Mouse (Mus musculus) MEL (cell line): ENCODE measurements around the gene Vps52. TPM values are rescaled to one million over a fixed set of nuclear protein-coding genes. Genes with fewer than 3 reads are reported as not detected.

Experiments used
- DNase-seq: peaks from one replicate; pipeline ENCODE4 v3.0.0; 2011; ENCODE audit warnings: low read depth, low spot score
- H3K27ac ChIP-seq: 2 replicates; pipeline ENCODE4 v1.5.1; 2012; ENCODE audit warnings: low read depth, mild to moderate bottlenecking, control low read depth, low read length, moderate library complexity; ENCODE audit not compliant: control insufficient read depth
- H3K27me3 ChIP-seq, 2 experiments: fragments of 150-350 bp in 1 of 2; sonication (generic) in 1 of 2; 2 replicates each; pipeline ENCODE4 v1.6.1; 2012; ENCODE audit warnings: low read length in 2 of 2, mild to moderate bottlenecking in 2 of 2, improper control_type of control experiment in 1 of 2, moderate library complexity in 1 of 2; ENCODE audit not compliant: insufficient read depth in 2 of 2, control insufficient read depth in 1 of 2
- H3K36me3 ChIP-seq, 2 experiments: 2 replicates each; pipeline ENCODE4 v1.6.1; 2012 to 2014; ENCODE audit warnings: low read length in 2 of 2, improper control_type of control experiment in 1 of 2, inconsistent platforms in 1 of 2, mild to moderate bottlenecking in 1 of 2; ENCODE audit not compliant: insufficient read depth in 2 of 2, control insufficient read depth in 1 of 2
- H3K4me1 ChIP-seq, 2 experiments: fragments of 150-350 bp in 1 of 2; sonication (generic) in 1 of 2; 2 replicates each; pipeline ENCODE4 v1.6.1; 2012; ENCODE audit warnings: low read length in 2 of 2, improper control_type of control experiment in 1 of 2, mild to moderate bottlenecking in 1 of 2; ENCODE audit not compliant: insufficient read depth in 2 of 2, control insufficient read depth in 1 of 2
- H3K4me3 ChIP-seq, 2 experiments: fragments of 150-350 bp in 1 of 2; sonication (generic) in 1 of 2; 2 replicates each; pipeline ENCODE4 v1.5.1; 2012; ENCODE audit warnings: low read depth in 2 of 2, low read length in 2 of 2, mild to moderate bottlenecking in 2 of 2, moderate library complexity in 2 of 2, control low read depth in 1 of 2, improper control_type of control experiment in 1 of 2; ENCODE audit not compliant: control insufficient read depth in 1 of 2, insufficient read depth in 1 of 2
- H3K79me2 ChIP-seq: 2 replicates; pipeline ENCODE4 v1.6.1; 2012; ENCODE audit warnings: mild to moderate bottlenecking, low read length, moderate library complexity; ENCODE audit not compliant: control insufficient read depth, poor library complexity, insufficient read depth
- H3K9ac ChIP-seq: 2 replicates; pipeline ENCODE4 v1.6.1; 2012; ENCODE audit warnings: low read depth, mild to moderate bottlenecking, control low read depth, low read length, moderate library complexity; ENCODE audit not compliant: control insufficient read depth, poor library complexity, severe bottlenecking
- H3K9me3 ChIP-seq: fragments of 150-350 bp; sonication (generic); replicated peaks from 2 replicates; pipeline ENCODE4 v1.6.1; 2012; ENCODE audit warnings: mild to moderate bottlenecking, low read length, improper control_type of control experiment, moderate library complexity; ENCODE audit not compliant: insufficient read depth
- CHD2 ChIP-seq: IDR thresholded peaks from 2 replicates; pipeline ENCODE4 v1.6.1; 2011; ENCODE audit warnings: low read length, improper control_type of control experiment
- ETS1 ChIP-seq: IDR thresholded peaks from 2 replicates; pipeline ENCODE4 v1.6.1; 2012; ENCODE audit warnings: low read depth, mild to moderate bottlenecking, inconsistent platforms, low read length, improper control_type of control experiment, moderate library complexity
- GABPA ChIP-seq: IDR thresholded peaks from 2 replicates; pipeline ENCODE4 v1.6.1; 2012; ENCODE audit warnings: low read depth, mild to moderate bottlenecking, inconsistent platforms, low read length, improper control_type of control experiment, moderate library complexity
- GATA1 ChIP-seq: IDR thresholded peaks from 2 replicates; pipeline ENCODE4 v1.6.1; 2011; ENCODE audit warnings: low read depth, low read length, improper control_type of control experiment
- JUND ChIP-seq: IDR thresholded peaks from 2 replicates; pipeline ENCODE4 v1.6.1; 2011; ENCODE audit warnings: low read depth, mild to moderate bottlenecking, improper control_type of control experiment, low read length
- KAT2A ChIP-seq: conservative IDR thresholded peaks from 2 replicates; pipeline ENCODE4 v1.6.1; 2012; ENCODE audit warnings: low read depth, low read length, improper control_type of control experiment, inconsistent platforms
- MAZ ChIP-seq: IDR thresholded peaks from 2 replicates; pipeline ENCODE4 v1.6.1; 2012; ENCODE audit warnings: low read depth, mild to moderate bottlenecking, inconsistent platforms, low read length, improper control_type of control experiment
- MYB ChIP-seq: IDR thresholded peaks from 2 replicates; pipeline ENCODE4 v1.6.1; 2011; ENCODE audit warnings: mild to moderate bottlenecking, low read depth, low read length, improper control_type of control experiment
- MYC ChIP-seq: IDR thresholded peaks from 2 replicates; pipeline ENCODE4 v1.6.1; 2011; ENCODE audit warnings: low read depth, mild to moderate bottlenecking, low read length, improper control_type of control experiment, moderate library complexity
- NELFE ChIP-seq: IDR thresholded peaks from 2 replicates; pipeline ENCODE4 v1.6.1; 2011; ENCODE audit warnings: low read depth, low read length, improper control_type of control experiment
- RCOR1 ChIP-seq: IDR thresholded peaks from 2 replicates; pipeline ENCODE4 v1.6.1; 2012; ENCODE audit warnings: low read depth, mild to moderate bottlenecking, inconsistent platforms, low read length, improper control_type of control experiment
- SIN3A ChIP-seq: IDR thresholded peaks from 2 replicates; pipeline ENCODE4 v1.6.1; 2012; ENCODE audit warnings: low read length, improper control_type of control experiment, inconsistent platforms
- TAL1 ChIP-seq: IDR thresholded peaks from 2 replicates; pipeline ENCODE4 v1.6.1; 2012; ENCODE audit warnings: mild to moderate bottlenecking, inconsistent platforms, low read length, moderate library complexity, mixed read lengths
- UBTF ChIP-seq: IDR thresholded peaks from 2 replicates; pipeline ENCODE4 v1.6.1; 2012; ENCODE audit warnings: low read depth, mild to moderate bottlenecking, inconsistent platforms, low read length, improper control_type of control experiment, moderate library complexity, borderline replicate concordance; ENCODE audit not compliant: insufficient read depth
- USF2 ChIP-seq, 2 experiments: IDR thresholded peaks; 2 replicates each; pipeline ENCODE4 v1.6.1; 2011 to 2012; ENCODE audit warnings: improper control_type of control experiment in 2 of 2, low read length in 2 of 2, borderline replicate concordance in 1 of 2, inconsistent platforms in 1 of 2, low read depth in 1 of 2, mild to moderate bottlenecking in 1 of 2; ENCODE audit not compliant: insufficient read depth in 1 of 2
- ZC3H11A ChIP-seq: IDR thresholded peaks from 2 replicates; pipeline ENCODE4 v1.6.1; 2012; ENCODE audit warnings: low read depth, mild to moderate bottlenecking, inconsistent platforms, low read length, improper control_type of control experiment
- ZMIZ1 ChIP-seq: IDR thresholded peaks from 2 replicates; pipeline ENCODE4 v1.6.1; 2012; ENCODE audit warnings: low read depth, mild to moderate bottlenecking, inconsistent platforms, low read length, improper control_type of control experiment, moderate library complexity
- ZNF384 ChIP-seq: IDR thresholded peaks from 2 replicates; pipeline ENCODE4 v1.6.1; 2012; ENCODE audit warnings: low read depth, mild to moderate bottlenecking, inconsistent platforms, low read length, improper control_type of control experiment
- polyA plus RNA-seq, 2 experiments: library from polyadenylated mRNA; stranded (reverse) in 1 of 2; unstranded in 1 of 2; fragments of >175 nt in 1 of 2; fragments of >200 nt in 1 of 2; gene quantifications; 2 replicates each; pipeline versions ENCODE4 v1.2.1 to v1.2.4; 2012; ENCODE audit warnings: low replicate concordance in 2 of 2, low read depth in 1 of 2; ENCODE audit not compliant: insufficient read length in 2 of 2, insufficient read depth in 1 of 2, missing spikeins in 1 of 2
- total RNA-seq: library from RNA; depleted of rRNA; stranded (reverse); fragments of 300-350 nt; gene quantifications from 2 replicates; pipeline ENCODE4 v1.2.3, GENCODE M21; 2012

Vps52 gene
- total and polyA plus RNA-seq, 3 experiments = 23.6 to 40.7 TPM; not detected in 1

DNA sequence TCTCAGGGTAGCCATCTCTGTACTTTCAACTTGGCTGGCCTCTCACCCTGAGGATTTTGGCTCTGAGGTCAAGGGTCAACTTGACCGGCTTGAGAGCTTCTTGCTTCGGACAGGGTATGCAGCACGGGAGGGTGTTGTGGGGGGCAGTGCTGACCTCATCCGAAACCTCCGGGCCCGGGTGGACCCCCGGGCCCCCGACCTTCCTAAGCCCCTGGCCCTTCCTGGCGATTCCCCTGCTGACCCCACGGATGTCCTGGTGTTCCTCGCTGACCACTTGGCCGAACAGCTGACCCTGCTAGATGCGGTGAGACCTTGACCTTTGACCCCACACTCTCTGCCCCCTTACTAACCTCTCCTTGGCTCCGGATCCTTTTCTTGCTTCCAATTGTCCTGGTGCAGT lies 23.2 kb upstream of the Vps52 start:
- H3K4me3 ChIP-seq = no peak overlapping the region
- DNase-seq = no peak
- TF ChIP-seq RCOR1 (no peak), SIN3A (no peak), TAL1 (no peak), MYB (no peak), GABPA (no peak), CHD2 (no peak), USF2 (IDR thresholded peaks at IDR 0.05; ENCODE audit: borderline replicate concordance in 1 of 2, insufficient read depth in 1 of 2, low read depth in 1 of 2, low read length in 2 of 2) (no peak), MYC (no peak), ETS1 (no peak), UBTF (no peak)
- H3K9ac ChIP-seq = no peak overlapping the region
- no peaks in the 10 kb centered on the region for H3K9me3 ChIP-seq
- H3K4me1 ChIP-seq = peaks cover 0 to 7% of the 10 kb centered on the region in 2 experiments; a peak in 2 of 4 replicates
- H3K27ac ChIP-seq = no peak overlapping the region
- peaks cover 24% of the 10 kb centered on the region for H3K79me2 ChIP-seq
- H3K27me3 ChIP-seq = no peaks in the 10 kb centered on the region
- H3K36me3 ChIP-seq = peaks cover 0 to 3% of the 10 kb centered on the region in 2 experiments; a peak in 2 of 4 replicates

DNA sequence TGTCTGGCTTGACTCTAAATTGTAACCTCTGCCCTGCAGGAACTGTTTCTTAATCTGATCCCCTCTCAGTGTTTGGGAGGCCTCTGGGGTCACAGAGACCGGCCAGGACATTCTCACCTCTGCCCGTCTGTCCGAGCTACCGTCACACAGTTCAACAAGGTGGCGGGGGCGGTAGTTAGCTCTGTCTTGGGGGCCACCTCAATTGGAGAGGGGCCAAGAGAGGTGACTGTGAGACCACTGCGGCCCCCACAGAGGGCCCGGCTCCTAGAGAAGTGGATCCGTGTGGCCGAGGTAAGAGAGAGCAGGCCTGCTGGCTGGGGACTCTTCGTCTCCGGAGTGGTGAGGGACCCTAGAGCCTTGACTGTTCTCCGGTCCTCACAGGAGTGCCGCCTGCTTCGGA lies 22.6 kb upstream of the Vps52 start:
- no peak overlapping the region for H3K4me3 ChIP-seq
- peaks cover 0 to 3% of the 10 kb centered on the region in 2 experiments; a peak in 2 of 4 replicates for H3K36me3 ChIP-seq
- H3K4me1 ChIP-seq = peaks cover 0 to 7% of the 10 kb centered on the region in 2 experiments; a peak in 2 of 4 replicates
- no peaks in the 10 kb centered on the region for H3K27me3 ChIP-seq
- TF ChIP-seq JUND (no peak), ZC3H11A (no peak), ZNF384 (no peak), ZMIZ1 (no peak)
- H3K9ac ChIP-seq = no peak overlapping the region
- peaks cover 21% of the 10 kb centered on the region for H3K79me2 ChIP-seq
- no peaks in the 10 kb centered on the region for H3K9me3 ChIP-seq
- H3K27ac ChIP-seq = no peak overlapping the region
- no peak for DNase-seq

DNA sequence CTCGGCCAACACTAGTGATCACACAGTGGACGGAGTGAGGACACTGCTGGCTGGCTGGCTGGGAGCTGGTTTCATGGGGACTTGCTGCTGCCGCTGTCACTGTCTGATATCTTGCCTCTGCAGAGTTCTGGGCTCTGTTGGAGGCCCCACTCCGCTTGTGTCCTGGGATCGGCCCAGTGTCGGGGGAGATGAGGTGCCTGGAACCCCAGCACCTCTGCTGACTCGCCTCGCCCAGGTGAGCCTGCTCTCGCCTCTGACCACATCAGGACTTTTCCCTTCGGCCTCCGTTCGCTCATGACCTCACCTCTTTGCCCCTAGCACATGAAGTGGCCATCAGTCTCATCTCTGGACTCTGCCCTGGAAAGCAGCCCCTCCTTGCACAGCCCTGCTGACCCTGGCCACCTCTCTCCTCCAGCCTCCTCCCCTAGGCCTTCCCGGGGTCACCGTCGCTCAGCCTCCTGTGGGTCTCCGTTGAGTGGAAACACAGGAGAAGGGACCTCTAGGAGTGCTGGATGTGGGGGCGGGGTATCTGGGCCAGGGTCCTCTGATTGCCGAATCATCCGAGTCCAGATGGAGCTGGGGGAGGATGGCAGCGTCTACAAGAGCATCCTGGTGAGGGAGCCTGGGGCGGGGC lies 20.1 kb upstream of the Vps52 start:
- no peak overlapping the region for H3K9ac ChIP-seq
- H3K27ac ChIP-seq = no peak overlapping the region
- H3K9me3 ChIP-seq = no peaks in the 10 kb centered on the region
- peaks cover 13% of the 10 kb centered on the region for H3K79me2 ChIP-seq
- H3K4me3 ChIP-seq = no peak overlapping the region
- H3K27me3 ChIP-seq = no peaks in the 10 kb centered on the region
- H3K4me1 ChIP-seq = peaks cover 0 to 7% of the 10 kb centered on the region in 2 experiments; a peak in 3 of 4 replicates
- H3K36me3 ChIP-seq = peaks cover 0 to 3% of the 10 kb centered on the region in 2 experiments; a peak in 2 of 4 replicates
- TF ChIP-seq MYC (no peak), KAT2A (no peak), JUND (no peak), MYB (no peak), MAZ (no peak), ZNF384 (no peak), NELFE (no peak), GATA1 (no peak)
- no peak for DNase-seq
